Mouse (Mus musculus) left cerebral cortex, postnatal 14 days (tissue): Measurements from ENCODE around the gene Jag1. TPM values are rescaled to one million over a fixed set of nuclear protein-coding genes. Genes with fewer than 3 reads are reported as not detected.

ENCODE experiments used
- DNase-seq, 2 experiments: peaks; one replicate each; pipeline ENCODE4 v3.0.0; 2021 to 2022; ENCODE audit warnings: low spot score in 2 of 2, mixed read lengths in 1 of 2
- intact Hi-C: fragments of 180-260 bp; cut with DNase I; formaldehyde crosslinking; loops from one replicate; pipeline ENCODE4 v1.15.1; 2025
- long read RNA-seq, 2 experiments: library from polyadenylated mRNA; stranded (forward); transcript quantifications; one replicate each; pipeline ENCODE4 v2.0.0; 2021
- total RNA-seq, 2 experiments: library from RNA; stranded (reverse); gene quantifications; 2 replicates each; pipeline ENCODE4 v1.2.3; 2021

Gene Jag1
- total RNA-seq: 1 to 10 TPM; 6.0 to 6.5 TPM
- long read RNA-seq, experiment 1, partial matches to known transcripts: 1 of 1 reads
- long read RNA-seq, experiment 1, other reads (novel, unspliced or antisense): 0 of 1 reads
- long read RNA-seq, experiment 2, full-length matches to known transcripts: 3 of 5 reads
- long read RNA-seq, experiment 2, partial matches to known transcripts: 0 of 5 reads
- long read RNA-seq, experiment 2, other reads (novel, unspliced or antisense): 2 of 5 reads

DNA sequence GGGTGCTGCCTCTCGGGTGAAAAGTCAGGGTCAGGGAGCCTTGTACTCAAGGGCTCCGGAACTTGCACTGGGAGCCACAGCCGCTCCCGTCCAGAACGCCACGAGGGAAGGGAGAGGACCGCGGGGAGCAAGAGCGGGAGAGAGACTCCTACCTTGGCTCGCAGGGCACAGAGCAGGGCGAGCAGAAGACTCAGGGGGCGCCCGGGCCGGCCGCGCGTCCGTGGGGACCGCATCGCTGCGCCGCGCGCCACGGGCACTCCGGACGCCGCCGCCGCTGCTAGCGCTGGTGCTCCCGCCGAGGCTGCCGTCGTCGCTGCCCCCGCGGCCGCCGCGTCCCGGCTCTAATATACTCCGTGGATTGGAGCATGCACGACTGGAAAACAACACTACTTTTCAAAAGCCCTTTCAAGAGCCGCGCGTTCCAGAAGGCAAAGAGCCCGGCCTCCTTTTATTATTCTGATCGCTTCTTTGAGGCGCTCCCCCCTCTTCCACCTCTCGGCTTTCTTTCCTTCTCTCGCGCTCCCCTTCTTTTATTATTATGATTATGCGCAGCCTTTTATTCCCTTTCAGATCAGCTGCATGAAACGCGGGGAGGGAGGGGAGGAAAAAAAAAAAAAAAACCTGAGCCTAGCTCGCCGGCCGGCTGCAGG, at the start of gene Jag1:
Gene Jag1, minus strand, starts transcription at position 620 of the 650 bp plus-strand sequence.
- DNase-seq: peak in 1 of 2 experiments; percentile 34
- intact Hi-C loops: loop anchor here (5.0 to 10.0 kb wide), 3 partner anchors 201 to 829 kb away; no protein-coding TSS in a partner anchor

DNA sequence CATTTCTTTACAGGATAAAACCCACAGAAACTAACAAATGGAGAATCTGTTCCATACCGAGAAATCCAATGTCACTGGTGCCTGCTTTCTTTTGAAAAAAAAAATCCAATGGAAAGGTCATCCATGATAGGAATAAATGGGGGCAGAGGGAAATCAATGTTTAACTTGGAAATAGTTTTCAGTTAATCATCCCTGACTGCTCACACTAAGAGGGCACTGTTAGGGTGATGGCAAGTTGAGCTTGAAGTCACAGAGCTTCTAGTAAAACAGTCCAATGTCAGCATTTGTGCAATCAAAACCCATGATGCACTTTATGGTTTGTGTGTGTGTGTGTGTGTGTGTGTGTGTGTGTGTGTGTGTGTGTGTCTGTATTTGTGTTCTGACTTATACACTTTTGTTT, 39.6 kb upstream of the Jag1 start:
- intact Hi-C loops: no loop called here
- DNase-seq: no peak

DNA sequence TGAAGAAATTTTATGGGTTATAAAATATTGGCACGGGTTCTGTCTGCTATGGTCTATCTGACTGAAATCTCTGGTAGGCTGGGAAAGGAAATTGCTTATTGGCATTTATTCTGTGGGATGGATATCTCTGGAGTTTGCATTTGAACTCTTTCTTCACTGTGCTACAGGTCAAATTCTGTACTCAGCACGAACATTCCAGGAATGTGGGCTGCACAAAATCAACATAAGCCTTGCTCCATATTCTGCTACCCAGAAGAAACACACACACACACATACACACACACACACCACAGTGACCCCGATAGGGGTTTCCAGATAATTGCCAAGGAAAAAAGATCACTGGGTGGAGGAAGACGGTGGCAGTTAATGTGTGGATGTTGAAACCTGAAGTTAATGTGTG, 37.4 kb upstream of the Jag1 start:
- DNase-seq: no peak
- intact Hi-C loops: no loop called here

DNA sequence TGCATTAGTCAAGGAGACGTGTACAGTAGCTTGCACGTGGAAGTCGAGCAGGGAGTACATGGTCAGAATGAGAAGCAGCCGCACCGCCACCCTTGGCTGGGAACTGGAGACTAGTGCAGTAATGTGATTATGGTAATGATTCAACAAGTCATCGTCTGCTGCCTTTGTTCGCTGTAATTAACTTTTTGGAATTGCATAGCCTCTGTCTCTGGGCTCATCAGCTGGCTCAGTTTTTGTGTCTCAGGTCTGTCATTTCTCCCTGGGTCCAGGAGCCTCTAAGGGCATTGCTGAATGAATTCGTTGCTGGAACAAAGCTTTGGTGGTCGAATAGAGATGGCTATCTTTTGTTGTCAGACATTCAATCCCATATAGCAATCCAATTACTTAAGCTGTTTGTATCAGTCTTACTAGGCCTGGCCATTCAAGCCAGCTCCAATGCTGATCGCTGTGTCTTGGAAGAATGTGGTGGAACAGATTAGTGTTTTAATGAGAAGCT, 36.8 kb upstream of the Jag1 start:
- intact Hi-C loops: no loop called here
- DNase-seq: no peak

DNA sequence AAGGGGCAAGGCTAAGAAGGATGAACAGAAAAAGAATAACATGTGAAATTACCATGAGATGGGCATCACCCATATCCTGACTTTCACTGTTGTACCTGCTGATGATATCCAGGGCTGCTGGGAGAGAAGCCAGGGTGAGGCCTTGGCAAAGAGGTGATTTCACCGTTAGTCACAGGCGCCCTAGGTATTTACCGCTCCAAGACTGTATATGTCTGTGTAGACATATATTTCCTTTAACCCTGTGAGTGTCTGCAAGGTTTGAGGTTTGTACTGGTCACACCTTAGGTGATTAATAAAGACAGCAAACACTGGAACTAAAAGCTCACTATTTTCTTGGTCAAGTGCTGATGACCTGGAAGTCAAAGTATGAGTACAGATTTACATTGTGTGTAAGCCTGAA, 34.5 kb upstream of the Jag1 start:
- DNase-seq: no peak
- intact Hi-C loops: no loop called here

DNA sequence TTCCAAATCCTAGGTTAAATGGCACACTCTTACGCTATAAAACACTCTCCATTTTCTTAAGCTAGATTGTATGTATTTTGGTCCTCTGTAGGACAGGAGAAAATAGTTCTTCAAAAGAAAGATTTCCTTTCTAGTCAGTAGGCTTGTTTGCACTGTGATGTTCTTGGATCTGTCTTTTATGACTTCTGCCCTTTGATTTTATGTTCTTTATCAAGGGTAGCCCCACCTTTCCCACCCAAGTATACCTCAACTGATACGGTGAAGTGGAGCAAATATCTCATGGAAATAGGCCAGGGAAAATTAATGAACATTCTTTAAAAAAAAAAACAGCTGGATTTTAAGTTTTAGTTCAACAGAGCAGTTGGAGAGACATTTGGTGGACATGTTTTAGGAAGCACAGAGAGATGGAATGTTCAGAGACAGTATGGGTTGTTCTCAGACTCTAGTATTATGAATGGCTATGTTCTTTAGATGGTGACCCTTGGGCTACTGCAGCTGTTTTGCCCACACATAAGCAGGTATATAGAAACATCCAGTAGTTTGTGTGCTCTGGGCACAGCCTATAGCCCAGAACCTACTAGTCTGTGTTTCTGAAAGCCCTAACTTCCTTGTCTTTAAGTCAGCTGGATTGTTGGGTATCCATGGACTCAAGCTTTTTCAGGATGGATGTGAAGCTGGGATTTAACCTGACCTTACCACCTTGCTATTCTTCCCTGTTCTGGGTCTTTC, 30.7 kb upstream of the Jag1 start:
- no peak for DNase-seq

DNA sequence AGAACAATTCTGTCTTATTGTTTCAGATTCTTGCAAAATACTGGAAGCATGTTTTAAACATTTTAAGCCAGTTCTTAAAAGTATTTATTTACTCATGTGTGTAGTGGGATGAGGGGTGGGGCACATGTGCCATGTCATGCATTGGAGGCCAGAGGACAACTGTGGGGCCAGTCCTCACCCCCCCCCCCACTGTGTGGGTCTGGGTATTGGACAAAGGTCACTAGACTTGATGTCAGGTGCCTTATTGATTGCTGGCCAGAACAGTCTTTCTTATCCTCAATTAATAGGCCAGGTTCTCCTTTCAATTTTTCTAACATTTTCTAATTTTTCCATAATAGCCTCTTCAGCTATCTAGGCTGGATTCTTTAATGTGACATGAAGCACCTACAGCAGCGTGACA, 21.6 kb upstream of the Jag1 start:
- intact Hi-C loops: no loop called here
- no peak for DNase-seq

More for the DNA sequence above, 30.7 kb upstream of the Jag1 start:
- intact Hi-C loops: no loop called here

DNA sequence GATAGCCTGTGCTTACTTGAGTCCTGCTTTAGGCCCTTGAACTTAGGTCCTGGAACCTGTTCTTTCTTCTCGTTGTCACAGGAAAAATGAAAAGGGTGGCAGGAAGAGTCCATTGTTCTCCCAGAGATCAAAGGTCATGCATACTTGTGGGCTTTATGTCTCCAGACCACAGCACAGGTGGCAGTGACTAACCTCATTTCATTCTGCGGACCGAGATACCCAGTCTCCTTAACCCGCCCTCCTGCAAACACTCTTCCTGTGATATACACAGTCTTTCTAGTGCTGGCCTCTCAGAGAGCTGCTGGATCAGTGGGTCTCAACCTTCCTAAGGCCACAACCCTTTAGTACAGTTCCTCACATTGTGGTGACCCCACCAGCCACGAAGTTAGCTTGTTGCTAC, 17.6 kb upstream of the Jag1 start:
- no peak for DNase-seq
- intact Hi-C loops: no loop called here

DNA sequence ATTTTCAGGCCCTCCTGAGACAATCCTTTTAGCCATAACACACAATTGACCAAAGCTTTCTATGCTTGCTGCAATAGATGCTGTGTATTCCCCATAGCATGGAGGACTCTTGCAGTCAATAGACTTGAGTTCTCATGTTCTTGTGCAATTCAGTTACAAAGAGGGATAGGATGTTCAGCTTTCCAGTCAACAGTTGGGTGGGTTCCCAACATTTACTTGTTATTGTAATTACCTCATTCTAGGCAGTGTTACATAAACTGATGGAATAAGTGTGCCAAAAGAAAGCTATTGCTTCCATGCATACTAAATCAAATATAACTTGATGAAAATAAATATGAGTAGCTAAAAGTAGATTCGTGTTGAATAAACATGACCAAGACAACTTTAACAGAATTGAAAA, 8.4 kb upstream of the Jag1 start:
- DNase-seq: no peak
- intact Hi-C loops: no loop called here

DNA sequence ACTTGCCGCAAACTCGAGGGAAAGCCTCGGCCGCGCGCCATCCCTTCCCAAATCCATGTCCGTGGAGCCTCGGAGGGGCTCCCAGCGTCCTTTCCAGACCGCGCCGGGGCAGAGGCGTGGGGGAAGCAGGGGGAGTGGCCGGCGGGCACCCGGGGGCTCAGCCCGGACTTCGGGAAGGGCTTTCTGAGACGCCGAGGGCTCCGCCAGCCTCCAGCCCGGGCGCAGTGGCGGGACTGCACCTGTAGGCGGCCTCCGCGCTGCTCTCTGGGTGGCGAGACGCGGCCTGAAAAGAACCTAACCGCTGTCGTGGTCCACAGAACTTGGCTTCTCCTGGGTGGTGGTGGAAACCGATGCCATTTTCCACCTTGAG, 862 bp upstream of the Jag1 start:
- intact Hi-C loops: loop anchor here (5.0 to 10.0 kb wide), 3 partner anchors 203 to 827 kb away; no protein-coding TSS in a partner anchor
- DNase-seq: peak; percentile 53 to 66

DNA sequence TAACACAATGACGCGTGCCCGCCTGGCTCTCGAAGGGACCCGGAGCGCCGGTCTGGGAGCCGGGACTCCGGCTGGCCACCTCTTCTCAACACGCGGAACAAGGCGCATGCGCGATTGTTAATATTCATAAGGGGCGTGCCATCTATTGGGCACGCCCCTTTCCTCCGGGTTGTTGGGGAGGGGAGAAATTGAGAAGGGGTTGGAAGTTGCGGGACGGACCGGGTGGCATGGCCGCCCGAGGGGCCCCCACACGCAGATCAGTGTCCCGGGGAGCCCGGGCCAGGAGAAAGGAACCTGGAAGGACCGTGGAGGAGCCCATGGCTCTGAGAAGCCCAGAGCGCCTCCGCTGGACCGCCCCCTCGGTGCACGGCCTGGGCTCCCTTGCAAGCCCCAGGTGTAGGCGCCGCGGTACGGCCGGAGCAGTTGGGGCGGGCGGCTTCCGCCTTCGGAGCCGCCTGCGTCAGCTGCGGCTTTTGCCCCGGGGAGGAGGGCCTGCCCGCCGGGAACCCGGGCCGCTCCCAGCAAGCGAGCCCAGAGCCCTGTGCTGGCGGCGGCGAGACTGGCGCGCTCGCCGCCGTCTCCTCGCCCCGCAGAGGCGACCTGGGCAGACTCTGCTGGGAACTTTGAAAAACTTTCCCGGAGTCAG, 354 bp upstream of the Jag1 start:
- peak; percentile 58 to 71 for DNase-seq
- intact Hi-C loops: loop anchor here (5.0 to 10.0 kb wide), 3 partner anchors 202 to 828 kb away; no protein-coding TSS in a partner anchor

DNA sequence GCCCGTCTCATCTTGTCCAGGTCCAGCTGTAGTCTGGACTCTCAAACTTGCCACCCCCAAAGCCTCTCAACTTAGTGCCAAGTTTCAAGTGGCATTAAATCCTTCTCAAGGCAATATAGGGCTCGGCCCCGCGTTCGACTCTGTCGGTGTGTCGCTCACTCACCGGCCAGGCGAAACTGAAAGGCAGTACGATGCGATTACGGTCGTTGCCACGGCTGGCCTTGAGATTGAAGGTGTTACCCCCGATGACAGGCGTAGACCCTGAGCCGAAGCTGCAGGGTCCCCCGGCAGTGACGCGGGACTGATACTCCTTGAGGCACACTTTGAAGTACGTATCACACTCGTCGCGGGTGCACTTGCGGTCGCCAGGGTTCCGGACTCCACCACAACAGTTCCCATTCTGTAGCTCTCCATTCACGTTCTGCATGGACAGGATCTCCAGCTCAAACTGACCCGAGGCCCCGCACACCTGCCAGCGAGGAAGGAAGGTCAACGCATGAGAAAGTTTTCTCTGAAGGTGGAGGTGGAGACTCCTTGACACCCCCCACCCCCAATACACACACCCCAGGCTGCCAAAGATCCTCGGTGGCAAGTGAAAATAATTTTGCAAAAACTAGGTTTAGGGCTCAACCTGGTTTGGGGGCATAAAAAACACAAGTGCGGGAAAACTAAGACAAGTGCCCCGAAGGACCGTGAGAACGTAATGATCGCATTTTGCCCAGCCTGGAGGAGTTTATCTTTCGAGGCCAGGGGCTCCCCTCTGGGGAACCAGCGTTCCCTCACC, 1.0 kb downstream of the Jag1 start:
- DNase-seq: no peak
- intact Hi-C loops: loop anchor here (5.0 to 10.0 kb wide), 3 partner anchors 201 to 829 kb away; no protein-coding TSS in a partner anchor

DNA sequence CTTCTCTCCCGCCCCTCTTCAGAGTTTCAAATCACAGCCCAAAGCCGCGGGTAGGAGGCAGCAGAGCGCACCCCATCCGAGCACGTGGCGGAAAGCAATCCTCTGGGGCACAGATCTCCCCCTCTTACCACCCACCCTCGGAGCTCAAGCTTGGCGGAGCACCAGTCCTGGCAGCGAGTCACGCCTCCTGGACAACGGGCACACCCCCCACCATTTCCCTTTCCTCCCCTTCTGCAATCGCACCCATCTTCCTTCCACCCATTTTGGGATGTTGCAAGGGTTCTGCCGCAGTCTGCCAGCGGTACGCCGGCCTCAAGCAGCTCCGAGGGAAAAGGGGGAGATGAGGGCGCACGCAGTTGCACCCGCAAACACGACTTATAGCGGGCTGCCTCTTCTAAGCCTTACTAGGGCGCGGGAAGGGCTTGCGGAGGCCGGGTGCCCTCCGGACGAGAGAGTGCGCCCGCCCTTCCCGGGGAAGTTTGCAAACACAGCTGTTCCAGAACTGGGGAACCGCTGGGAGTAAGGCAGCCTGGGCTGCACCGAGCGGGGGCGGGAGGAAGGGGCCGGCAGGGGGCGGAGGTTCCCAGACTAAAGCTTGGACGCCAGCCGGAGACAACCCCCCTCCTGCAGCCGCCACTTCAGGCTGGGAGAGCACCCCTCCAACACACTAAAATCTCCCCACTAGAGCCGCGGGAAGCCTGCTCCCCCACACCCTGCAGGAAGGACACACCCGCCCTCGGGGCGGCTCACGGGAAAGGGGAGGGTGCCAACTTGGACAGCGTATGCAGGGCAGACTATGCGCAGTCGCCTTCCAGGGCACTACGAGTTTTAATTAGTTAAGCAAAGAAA, 2.0 kb downstream of the Jag1 start:
- intact Hi-C loops: loop anchor here (5.0 to 10.0 kb wide), 3 partner anchors 200 to 830 kb away; no protein-coding TSS in a partner anchor
- DNase-seq: peak; percentile 70 to 78

DNA sequence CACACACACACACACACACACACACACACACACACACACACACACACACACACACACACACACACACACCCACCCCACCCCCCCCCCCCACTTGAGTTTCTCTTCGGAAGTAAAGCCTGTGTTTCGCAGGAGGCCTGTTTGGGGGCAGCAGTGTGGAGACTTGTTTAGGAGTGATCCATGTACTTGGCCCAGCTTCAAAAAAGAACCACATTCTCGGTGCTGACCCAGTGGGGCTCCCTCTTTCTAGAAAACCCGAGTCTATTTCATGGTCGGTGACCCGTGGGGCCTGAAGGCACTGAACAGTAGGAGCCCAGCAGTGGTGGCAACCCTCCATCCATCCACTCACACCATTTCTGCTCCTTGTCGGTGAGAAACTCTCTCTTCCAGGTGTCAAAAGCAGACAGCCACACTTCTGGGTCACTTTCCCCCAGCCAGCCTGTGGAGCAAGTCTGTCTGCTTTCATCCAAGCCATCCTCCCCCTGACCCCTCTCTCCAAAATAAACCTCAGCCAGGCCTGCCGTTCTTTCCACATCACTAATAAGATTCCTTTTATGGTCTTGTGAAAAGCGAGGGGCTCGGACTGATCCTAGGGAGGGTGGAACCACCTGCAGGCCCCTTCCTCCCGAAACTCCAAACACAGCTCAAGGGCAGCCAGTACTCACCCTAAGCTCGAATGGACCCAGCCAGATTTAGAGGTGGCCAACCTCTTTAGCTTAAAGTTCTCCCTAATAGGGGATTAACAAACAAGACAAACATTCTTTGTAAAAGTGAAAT, 3.0 kb downstream of the Jag1 start:
- DNase-seq: no peak
- intact Hi-C loops: loop anchor here (10.0 kb wide), 2 partner anchors 199 to 831 kb away; no protein-coding TSS in a partner anchor

DNA sequence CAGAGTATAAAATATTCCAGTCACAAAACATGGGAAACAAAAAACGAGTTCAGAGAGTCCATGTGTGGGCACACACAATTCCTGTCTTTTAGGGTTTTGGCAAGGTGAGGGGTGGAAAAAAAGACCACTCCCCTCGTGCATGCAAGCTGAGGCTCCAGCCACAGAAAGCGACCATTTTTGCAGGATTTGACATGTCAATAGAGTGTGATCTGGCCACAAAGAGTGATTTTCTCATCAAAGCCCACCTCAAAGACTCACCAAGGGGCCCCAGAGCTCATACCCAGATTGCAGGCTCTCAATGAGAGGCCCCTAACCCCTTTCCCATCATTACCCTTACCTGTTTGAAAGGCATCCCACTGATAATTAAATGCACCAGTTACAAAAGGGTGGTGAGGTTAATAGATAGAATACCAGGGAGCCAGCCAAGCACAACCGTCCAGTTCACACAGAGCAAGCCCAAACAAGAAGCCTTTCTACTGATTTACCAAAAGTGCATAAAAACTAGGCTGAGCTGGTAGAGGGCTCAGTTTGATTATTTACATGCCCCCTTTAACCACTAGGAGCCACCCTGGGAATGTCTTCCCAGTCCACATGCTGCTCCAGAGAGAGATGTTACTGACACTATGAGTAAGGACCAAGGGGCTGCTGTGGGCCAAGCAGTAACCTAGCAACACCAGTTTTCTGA, 6.1 kb downstream of the Jag1 start:
- intact Hi-C loops: loop anchor here (10.0 kb wide), 2 partner anchors 196 to 834 kb away; no protein-coding TSS in a partner anchor

DNA sequence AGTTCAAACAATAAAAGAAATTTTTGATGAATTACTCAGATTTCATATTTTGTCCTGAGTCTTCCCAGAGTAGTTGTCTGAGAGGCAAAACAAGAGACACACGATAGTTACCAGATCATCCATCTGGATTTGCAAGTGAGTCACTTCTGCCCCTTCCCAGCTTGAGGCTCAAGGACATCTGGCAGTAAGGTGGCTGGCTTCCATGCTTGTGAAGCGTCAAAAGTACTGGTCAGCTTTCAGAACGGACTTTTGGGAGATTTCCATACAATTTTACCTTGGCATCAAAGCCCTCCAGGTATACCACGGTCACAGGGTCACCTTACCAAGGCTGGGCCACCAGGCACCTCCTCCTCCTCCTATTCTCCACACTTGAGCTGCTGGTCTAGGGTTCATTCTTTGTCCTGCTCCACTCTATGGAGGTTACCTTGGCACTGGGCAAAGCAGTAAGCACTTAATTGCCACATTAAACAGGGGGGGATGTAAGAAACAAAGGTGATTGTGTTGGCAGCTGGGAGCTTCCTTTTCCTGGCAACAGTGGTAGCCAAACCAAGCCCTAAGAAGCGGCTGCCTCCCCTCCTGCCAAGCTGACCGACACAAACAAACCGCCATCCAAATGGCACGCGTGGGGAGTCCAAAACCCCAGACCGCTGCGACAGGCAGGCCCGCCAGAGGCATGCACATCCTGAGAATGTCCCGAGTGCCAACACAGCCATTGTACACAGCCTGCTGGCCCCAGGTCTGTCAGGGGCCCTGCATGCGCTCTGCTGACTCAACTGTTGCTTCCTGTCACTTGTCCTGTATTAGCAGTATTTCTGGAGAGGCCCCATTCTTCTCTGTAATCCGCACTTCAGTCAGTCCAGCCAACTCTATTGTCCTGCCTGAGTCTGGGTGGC, 6.9 kb downstream of the Jag1 start:
- DNase-seq: no peak

More for the DNA sequence above, 6.1 kb downstream of the Jag1 start:
- DNase-seq: no peak

More for the DNA sequence above, 6.9 kb downstream of the Jag1 start:
- intact Hi-C loops: loop anchor here (10.0 kb wide), 2 partner anchors 195 to 835 kb away; no protein-coding TSS in a partner anchor
